ENCODE assay signal across 10 mouse cellular contexts in the genomic region with DNA sequence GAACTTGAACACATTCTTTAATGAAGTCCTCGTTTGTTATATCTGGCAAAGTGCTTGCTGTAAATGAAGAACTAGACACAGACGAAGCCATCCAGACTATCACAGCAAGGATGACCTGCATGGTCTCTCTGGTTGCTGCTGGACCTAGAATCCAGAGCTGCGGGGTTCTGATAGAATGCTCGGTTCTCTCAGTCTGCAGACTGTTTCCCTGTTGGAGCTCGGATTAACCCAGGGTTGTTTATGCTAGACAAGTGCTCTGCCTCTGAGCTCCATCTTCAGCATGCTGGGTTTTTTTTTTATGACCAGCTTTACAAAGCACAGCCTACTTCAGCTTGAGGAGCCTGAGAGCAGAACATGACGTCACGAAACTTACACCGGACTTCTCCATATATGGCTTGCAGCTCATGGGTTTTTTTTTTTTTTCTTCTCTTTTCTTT. TPM values are rescaled to one million over a fixed set of nuclear protein-coding genes. Genes with fewer than 3 reads are reported as not detected.
DNase-seq lines count a peak whose midpoint lies in the region; ATAC-seq and TF ChIP-seq lines count a peak whose summit lies in the region.
"Had no signal": no experiment of that assay in that cellular context is flagged by ENCODE, and none has a peak within 500 bp of the region (broad histone marks: within the 10 kb centered on the region; RNA-seq: fewer than 3 reads in every experiment).

No protein-coding gene starts in this region.

- no peaks in the 10 kb centered on the region for H3K27me3 ChIP-seq in thymus, adult 2 months (ENCODE audit: control insufficient read depth, insufficient read depth, low read length)
- H3K27me3 ChIP-seq in cerebellum, adult 2 months (ENCODE audit: control insufficient read depth, insufficient read depth, low read length), result no peaks in the 10 kb centered on the region
- H3K27me3 ChIP-seq: embryonic facial prominence, embryonic 12.5 days; hindbrain, embryonic 12.5 days had no signal

- peaks cover 11% of the 10 kb centered on the region for H3K4me1 ChIP-seq in thymus, adult 2 months (replicated peaks; ENCODE audit: control insufficient read depth, insufficient read depth, low read length)
- H3K4me1 ChIP-seq in cerebellum, adult 2 months (ENCODE audit: control insufficient read depth, insufficient read depth, low read length), result no peaks in the 10 kb centered on the region
- H3K4me1 ChIP-seq: embryonic facial prominence, embryonic 12.5 days; hindbrain, embryonic 12.5 days had no signal

- peak overlapping the region; percentile 45 for H3K4me3 ChIP-seq in gastrocnemius, adult 2 months
- H3K4me3 ChIP-seq in thymus, adult 2 months (ENCODE audit: control insufficient read depth, insufficient read depth, low read length), result peak overlapping the region; percentile 55
- H3K4me3 ChIP-seq in cerebellum, adult 2 months (replicated peaks; ENCODE audit: insufficient read depth, low read depth, low read length), result no peak overlapping the region
- H3K4me3 ChIP-seq: embryonic facial prominence, embryonic 12.5 days; hindbrain, embryonic 12.5 days had no signal

- WGBS in thymus, adult 2 months, result 3% methylated on average over 8 of the region's 8 CpGs
- 83% methylated on average over 8 of the region's 8 CpGs for WGBS in cerebellum, adult 2 months

- ATAC-seq in erythroid progenitor cell, adult 5-6 weeks (replicated peaks; ENCODE audit: low FRiP score, poor library complexity, severe bottlenecking), result peak; percentile 48; the same call in 1 of the 2 replicates
- ATAC-seq in frontal cortex, adult (ENCODE audit: low TSS enrichment), result no peak

- no peak overlapping the region for H3K27ac ChIP-seq in gastrocnemius, adult 2 months
- peak overlapping the region; percentile 76 for H3K27ac ChIP-seq in thymus, adult 2 months (ENCODE audit: control insufficient read depth, insufficient read depth, low read length)
- no peak overlapping the region for H3K27ac ChIP-seq in cerebellum, adult 2 months (ENCODE audit: insufficient read depth, low read length)
- H3K27ac ChIP-seq: embryonic facial prominence, embryonic 12.5 days; hindbrain, embryonic 12.5 days had no signal

- TF ChIP-seq POLR2A in thymus, adult 2 months (IDR thresholded peaks at IDR 0.05; ENCODE audit: control insufficient read depth, extremely low read depth, insufficient read depth, low read length, poor library complexity), result no peak
- TF ChIP-seq POLR2A in cerebellum, adult 2 months (IDR thresholded peaks at IDR 0.05; ENCODE audit: borderline replicate concordance, insufficient read depth, low read length), result no peak

- intact Hi-C loops in gastrocnemius, adult 2 months (cut with DNase I), result no loop called here

- no peak for TF ChIP-seq CTCF in gastrocnemius, adult 2 months (IDR thresholded peaks at IDR 0.05)
- no peak for TF ChIP-seq CTCF in thymus, adult 2 months (IDR thresholded peaks at IDR 0.05; ENCODE audit: borderline replicate concordance, control insufficient read depth, extremely low read depth, insufficient read depth, low read length, poor library complexity)
- no peak for TF ChIP-seq CTCF in cerebellum, adult 2 months (IDR thresholded peaks at IDR 0.05; ENCODE audit: borderline replicate concordance, insufficient read depth, low read depth, low read length)

- DNase-seq in gastrocnemius, adult 2 months, result no peak
- no peak for DNase-seq in gastrocnemius, adult 8-10 months (ENCODE audit: low spot score in 2 of 2)
- peak; percentile 20 for DNase-seq in lung, postnatal 10 days
- peak; percentile 24 for DNase-seq in thymus, adult 2 months
- DNase-seq in right cerebral cortex, postnatal 14 days, result no peak
- no peak for DNase-seq in cerebellum, adult 2 months

- H3K36me3 ChIP-seq in thymus, adult 2 months (ENCODE audit: control insufficient read depth, insufficient read depth, low read length), result peaks cover 4% of the 10 kb centered on the region; the same call in 1 of the 2 replicates
- H3K36me3 ChIP-seq: embryonic facial prominence, embryonic 12.5 days; hindbrain, embryonic 12.5 days had no signal

RNA-seq across cellular contexts. Expression of a gene that starts 5.5 kb away (rescaled TPM):
- under 1 TPM in 1 of 2 experiments, not detected in 1; 0.20 TPM for total RNA-seq in gastrocnemius, adult 2 months (2021)
- total RNA-seq in gastrocnemius, adult 8-10 months (2022), result under 1 TPM in 2 of 4 experiments, not detected in 2; 0.27 to 0.90 TPM
- 62.5 and 76.0 TPM in 2 replicates for total RNA-seq in erythroid progenitor cell, adult 5-6 weeks (2015; ENCODE audit: low replicate concordance)
- 16.2 and 16.6 TPM in 2 replicates for total RNA-seq in erythroid progenitor cell, adult 5-6 weeks (2017; ENCODE audit: low replicate concordance)
- polyA plus RNA-seq in thymus, adult 2 months (2012; rRNA removed), result 40.5 and 62.2 TPM in 2 replicates
- 0.36 and 0.63 TPM in 2 replicates for polyA plus RNA-seq in cerebellum, adult 2 months (2012; rRNA removed)

RNA-seq across cellular contexts. Expression of a gene that starts 24.5 kb away (rescaled TPM):
- 10 to 100 TPM; 27.4 to 29.5 TPM for total RNA-seq in gastrocnemius, adult 2 months (2021)
- total RNA-seq in gastrocnemius, adult 8-10 months (2022), result 10 to 100 TPM; 24.5 to 29.6 (median 27.4) TPM
- total RNA-seq in erythroid progenitor cell, adult 5-6 weeks (2015; ENCODE audit: low replicate concordance), result 16.8 and 21.6 TPM in 2 replicates
- 6.3 and 12.6 TPM in 2 replicates for total RNA-seq in erythroid progenitor cell, adult 5-6 weeks (2017; ENCODE audit: low replicate concordance)
- 8.1 and 8.9 TPM in 2 replicates for polyA plus RNA-seq in thymus, adult 2 months (2012; rRNA removed)
- polyA plus RNA-seq in cerebellum, adult 2 months (2012; rRNA removed), result 30.3 and 31.3 TPM in 2 replicates

Comparison
In these comparisons a context has a peak if more than half of its experiments do, and no peak if none do; other contexts are left out.
1. DNase-seq: peak in lung, postnatal 10 days (single experiment) and thymus, adult 2 months (single experiment); none in gastrocnemius, adult 2 months (single experiment), gastrocnemius, adult 8-10 months (0 of 2), right cerebral cortex, postnatal 14 days (single experiment) and cerebellum, adult 2 months (0 of 2).
2. RNA of a gene that starts 5.5 kb away (total RNA-seq): 16.2 to 76.0 TPM in erythroid progenitor cell, adult 5-6 weeks; 0.27 to 0.90 TPM in gastrocnemius, adult 8-10 months and 0.20 TPM in gastrocnemius, adult 2 months; every median in the first group is over 4 times any median in the second.